Mouse (Mus musculus) liver, embryonic 13.5 days (tissue): ENCODE results near the gene Gpa33. TPM values are rescaled to one million over a fixed set of nuclear protein-coding genes. Genes with fewer than 3 reads are reported as not detected.

Experiments used
- ATAC-seq: fragments of 200-750 bp; cut with Nextera tagmentation; 2 replicates; pipeline ENCODE4 v1.8.0; 2017; ENCODE audit warnings: low read depth, mild to moderate bottlenecking, moderate number of reproducible peaks, moderate library complexity
- DNase-seq: peaks from one replicate; pipeline ENCODE4 v3.0.0; 2022
- H3K27ac ChIP-seq: fragments of 300-500 bp; sonication (generic); 2 replicates; pipeline ENCODE4 v1.5.1; 2015; ENCODE audit warnings: moderate library complexity, mild to moderate bottlenecking, inconsistent platforms
- H3K27me3 ChIP-seq: fragments of 300-500 bp; sonication (generic); 2 replicates; pipeline ENCODE4 v1.6.1; 2015; ENCODE audit warnings: mild to moderate bottlenecking, inconsistent platforms
- H3K36me3 ChIP-seq: fragments of 300-500 bp; sonication (generic); 2 replicates; pipeline ENCODE4 v1.6.1; 2015; ENCODE audit warnings: mild to moderate bottlenecking, inconsistent platforms
- H3K4me1 ChIP-seq: fragments of 300-500 bp; sonication (generic); replicated peaks from 2 replicates; pipeline ENCODE4 v1.6.1; 2015; ENCODE audit warnings: inconsistent platforms
- H3K4me2 ChIP-seq: fragments of 300-500 bp; sonication (generic); 2 replicates; pipeline ENCODE4 v1.6.1; 2015; ENCODE audit warnings: inconsistent platforms, mild to moderate bottlenecking, moderate library complexity
- H3K4me3 ChIP-seq: fragments of 300-500 bp; sonication (generic); replicated peaks from 2 replicates; pipeline ENCODE4 v1.5.1; 2015; ENCODE audit warnings: mild to moderate bottlenecking, inconsistent platforms
- H3K9ac ChIP-seq: fragments of 300-500 bp; sonication (generic); 2 replicates; pipeline ENCODE4 v1.6.1; 2015; ENCODE audit warnings: mild to moderate bottlenecking, inconsistent platforms
- H3K9me3 ChIP-seq: fragments of 300-500 bp; sonication (generic); replicated peaks from 2 replicates; pipeline ENCODE4 v1.6.1; 2016; ENCODE audit warnings: inconsistent platforms
- WGBS: fragments of 180-500 bp; shearing (Covaris S2); methylation state at CpG from one replicate; pipeline ENCODE4 v1.1.7; 2015; ENCODE audit not compliant: insufficient replicate concordance; 5-methylcytosine and 5-hydroxymethylcytosine counted together
- polyA plus RNA-seq: library from polyadenylated mRNA; unstranded; fragments of >200 nt; fragmentation: Nextera tagmentation; extraction: Ambion mirVana; gene quantifications from 2 replicates; pipeline ENCODE4 v1.2.1, GENCODE M21; 2015

The Gpa33 gene
- polyA plus RNA-seq, 1 experiment from 2014 or later, result not detected

GRCm38 (mm10) chr1:166167405-166167804, 37.4 kb downstream of the Gpa33 start:
- no peak overlapping the region for H3K27ac ChIP-seq
- 0 out of 2 replicates have a peak, but pooled peaks cover 5% of the 10 kb centered on the region for H3K27me3 ChIP-seq
- no peaks in the 10 kb centered on the region for H3K9me3 ChIP-seq
- H3K4me2 ChIP-seq, result no peak overlapping the region
- ATAC-seq (0 out of 2 replicates have a peak, but pooled peaks have one; percentile 26), DNase-seq (no peak)
- H3K4me1 ChIP-seq, result no peaks in the 10 kb centered on the region
- H3K9ac ChIP-seq, result no peak overlapping the region
- no peaks in the 10 kb centered on the region for H3K36me3 ChIP-seq
- whole genome bisulfite sequencing, result 45% methylated on average over 4 of the region's 4 CpGs
- no peak overlapping the region for H3K4me3 ChIP-seq

GRCm38 (mm10) chr1:166168017-166168416, 38.0 kb downstream of the Gpa33 start:
- Histone ChIP-seq H3K36me3 (no peaks in the 10 kb centered on the region), H3K9ac (no peak overlapping the region), H3K4me1 (no peaks in the 10 kb centered on the region), H3K4me3 (no peak overlapping the region), H3K4me2 (no peak overlapping the region), H3K27me3 (0 out of 2 replicates have a peak, but pooled peaks cover 5% of the 10 kb centered on the region), H3K9me3 (no peaks in the 10 kb centered on the region), H3K27ac (no peak overlapping the region)
- no peak for DNase-seq
- no peak for ATAC-seq
- WGBS, result 80% methylated on average over 7 of the region's 7 CpGs

- Histone ChIP-seq H3K27ac (no peak overlapping the region), H3K4me1 (no peaks in the 10 kb centered on the region), H3K9ac (no peak overlapping the region), H3K4me2 (no peak overlapping the region), H3K9me3 (no peaks in the 10 kb centered on the region), H3K36me3 (no peaks in the 10 kb centered on the region), H3K4me3 (no peak overlapping the region), H3K27me3 (no peaks in the 10 kb centered on the region)
- DNase-seq (no peak), ATAC-seq (no peak)
- WGBS, result 65% methylated on average over 7 of the region's 7 CpGs
Observed at GRCm38 (mm10) chr1:166169713-166170112, 39.7 kb downstream of the Gpa33 start.

- DNase-seq (no peak), ATAC-seq (no peak)
- H3K27me3 ChIP-seq, result no peaks in the 10 kb centered on the region
- no peak overlapping the region for H3K4me2 ChIP-seq
- H3K9ac ChIP-seq, result no peak overlapping the region
- WGBS, result 80% methylated on average over 12 of the region's 12 CpGs
- H3K4me1 ChIP-seq, result no peaks in the 10 kb centered on the region
- no peaks in the 10 kb centered on the region for H3K9me3 ChIP-seq
- no peaks in the 10 kb centered on the region for H3K36me3 ChIP-seq
- H3K4me3 ChIP-seq, result no peak overlapping the region
- no peak overlapping the region for H3K27ac ChIP-seq
Observed at GRCm38 (mm10) chr1:166170852-166171251, 40.8 kb downstream of the Gpa33 start.

- no peaks in the 10 kb centered on the region for H3K27me3 ChIP-seq
- H3K9me3 ChIP-seq, result no peaks in the 10 kb centered on the region
- H3K4me1 ChIP-seq, result no peaks in the 10 kb centered on the region
- H3K4me3 ChIP-seq, result no peak overlapping the region
- no peak for DNase-seq
- no peak overlapping the region for H3K27ac ChIP-seq
- WGBS, result 71% methylated on average over 3 of the region's 3 CpGs
- no peaks in the 10 kb centered on the region for H3K36me3 ChIP-seq
- H3K9ac ChIP-seq, result no peak overlapping the region
- H3K4me2 ChIP-seq, result no peak overlapping the region
- no peak for ATAC-seq
Observed at GRCm38 (mm10) chr1:166172992-166173391, 43.0 kb downstream of the Gpa33 start.

GRCm38 (mm10) chr1:166173621-166174020, 43.6 kb downstream of the Gpa33 start:
- no peak overlapping the region for H3K4me3 ChIP-seq
- no peaks in the 10 kb centered on the region for H3K4me1 ChIP-seq
- H3K36me3 ChIP-seq, result no peaks in the 10 kb centered on the region
- ATAC-seq, result no peak
- H3K27ac ChIP-seq, result no peak overlapping the region
- H3K27me3 ChIP-seq, result no peaks in the 10 kb centered on the region
- H3K9me3 ChIP-seq, result no peaks in the 10 kb centered on the region
- H3K4me2 ChIP-seq, result no peak overlapping the region
- H3K9ac ChIP-seq, result no peak overlapping the region
- 62% methylated on average over 9 of the region's 9 CpGs for WGBS
- no peak for DNase-seq

- Histone ChIP-seq H3K4me2 (no peak overlapping the region), H3K27me3 (no peaks in the 10 kb centered on the region), H3K4me3 (no peak overlapping the region), H3K4me1 (no peaks in the 10 kb centered on the region), H3K9ac (no peak overlapping the region), H3K36me3 (no peaks in the 10 kb centered on the region), H3K27ac (no peak overlapping the region), H3K9me3 (no peaks in the 10 kb centered on the region)
- ATAC-seq (no peak), DNase-seq (no peak)
- 65% methylated on average over 7 of the region's 7 CpGs for WGBS
Observed at GRCm38 (mm10) chr1:166181510-166181909, 51.5 kb downstream of the Gpa33 start.

- Histone ChIP-seq H3K27me3 (no peaks in the 10 kb centered on the region), H3K4me2 (no peak overlapping the region), H3K4me1 (no peaks in the 10 kb centered on the region), H3K9ac (no peak overlapping the region), H3K36me3 (no peaks in the 10 kb centered on the region), H3K27ac (no peak overlapping the region), H3K4me3 (no peak overlapping the region), H3K9me3 (no peaks in the 10 kb centered on the region)
- 74% methylated on average over 10 of the region's 10 CpGs for WGBS
- no peak for ATAC-seq
- no peak for DNase-seq
Observed at GRCm38 (mm10) chr1:166182952-166183627, 53.1 kb downstream of the Gpa33 start.

- Histone ChIP-seq H3K4me1 (no peaks in the 10 kb centered on the region), H3K4me3 (no peak overlapping the region), H3K9me3 (no peaks in the 10 kb centered on the region), H3K4me2 (no peak overlapping the region), H3K36me3 (no peaks in the 10 kb centered on the region), H3K27ac (no peak overlapping the region), H3K27me3 (no peaks in the 10 kb centered on the region), H3K9ac (no peak overlapping the region)
- ATAC-seq (no peak), DNase-seq (no peak)
- 70% methylated on average over 22 of the region's 22 CpGs for WGBS
Observed at GRCm38 (mm10) chr1:166184391-166185229, 54.6 kb downstream of the Gpa33 start.

GRCm38 (mm10) chr1:166185357-166185756, 55.3 kb downstream of the Gpa33 start:
- H3K9ac ChIP-seq, result no peak overlapping the region
- H3K4me3 ChIP-seq, result no peak overlapping the region
- no peak overlapping the region for H3K27ac ChIP-seq
- no peaks in the 10 kb centered on the region for H3K36me3 ChIP-seq
- H3K4me1 ChIP-seq, result no peaks in the 10 kb centered on the region
- no peak for ATAC-seq
- H3K27me3 ChIP-seq, result no peaks in the 10 kb centered on the region
- DNase-seq, result no peak
- no peak overlapping the region for H3K4me2 ChIP-seq
- no peaks in the 10 kb centered on the region for H3K9me3 ChIP-seq
- 63% methylated on average over 5 of the region's 5 CpGs for WGBS

GRCm38 (mm10) chr1:166189821-166190220, 59.8 kb downstream of the Gpa33 start:
- 80% methylated on average over 4 of the region's 4 CpGs for WGBS
- Histone ChIP-seq H3K36me3 (no peaks in the 10 kb centered on the region), H3K9me3 (no peaks in the 10 kb centered on the region), H3K27me3 (no peaks in the 10 kb centered on the region), H3K4me1 (no peaks in the 10 kb centered on the region), H3K9ac (no peak overlapping the region), H3K27ac (no peak overlapping the region), H3K4me2 (no peak overlapping the region), H3K4me3 (no peak overlapping the region)
- no peak for DNase-seq
- ATAC-seq, result no peak
